Mouse (Mus musculus): ENCODE measurements around the gene Sorl1.
A peak's percentile ranks its signal among the peaks of the same experiment; 100 is the strongest.
"Not testable (repeated sequence)": the region's sequence is repeated elsewhere in the genome, so short reads cannot be mapped to it uniquely, and the experiment has no call there.

Sorl1 gene

GRCm38 (mm10) chr9:42094028-42094551 lies 30.0 kb downstream of the Sorl1 start:
- DNase-seq (ENCODE audit: low read depth, low spot score): no peak

- DNase-seq (ENCODE audit: low read depth, low spot score): no peak
These were observed 31.3 kb downstream of the Sorl1 start for GRCm38 (mm10) chr9:42092749-42093148.

GRCm38 (mm10) chr9:42091561-42091960 lies 32.5 kb downstream of the Sorl1 start:
- DNase-seq (ENCODE audit: low read depth, low spot score): no peak

- no peak for DNase-seq (ENCODE audit: low read depth, low spot score)
These were observed 36.2 kb downstream of the Sorl1 start for GRCm38 (mm10) chr9:42087921-42088320.

- no peak for DNase-seq (ENCODE audit: low read depth, low spot score)
These were observed 38.1 kb downstream of the Sorl1 start for GRCm38 (mm10) chr9:42085970-42086369.

- no peak for DNase-seq (ENCODE audit: low read depth, low spot score)
These were observed 40.4 kb downstream of the Sorl1 start for GRCm38 (mm10) chr9:42083661-42084067.

GRCm38 (mm10) chr9:42081681-42082530 lies 42.2 kb downstream of the Sorl1 start:
- no peak for DNase-seq (ENCODE audit: low read depth, low spot score)

- no peak for DNase-seq (ENCODE audit: low read depth, low spot score)
These were observed 43.4 kb downstream of the Sorl1 start for GRCm38 (mm10) chr9:42080671-42081070.

- DNase-seq (ENCODE audit: low read depth, low spot score): no peak
These were observed 46.8 kb downstream of the Sorl1 start for GRCm38 (mm10) chr9:42077112-42077845.

GRCm38 (mm10) chr9:42076256-42076849 lies 47.7 kb downstream of the Sorl1 start:
- DNase-seq (ENCODE audit: low read depth, low spot score): no peak

- DNase-seq (ENCODE audit: low read depth, low spot score): no peak
These were observed 48.9 kb downstream of the Sorl1 start for GRCm38 (mm10) chr9:42075241-42075640.

- no peak for DNase-seq (ENCODE audit: low read depth, low spot score)
These were observed 52.1 kb downstream of the Sorl1 start for GRCm38 (mm10) chr9:42072010-42072409.

GRCm38 (mm10) chr9:42070856-42071255 lies 53.2 kb downstream of the Sorl1 start:
- no peak for DNase-seq (ENCODE audit: low read depth, low spot score)

GRCm38 (mm10) chr9:42069471-42069870 lies 54.6 kb downstream of the Sorl1 start:
- DNase-seq (ENCODE audit: low read depth, low spot score): peak; percentile 11

GRCm38 (mm10) chr9:42067950-42068349 lies 56.1 kb downstream of the Sorl1 start:
- DNase-seq (ENCODE audit: low read depth, low spot score): no peak

- DNase-seq (ENCODE audit: low read depth, low spot score): no peak
These were observed 58.3 kb downstream of the Sorl1 start for GRCm38 (mm10) chr9:42065756-42066155.

- DNase-seq (ENCODE audit: low read depth, low spot score): no peak
These were observed 60.7 kb downstream of the Sorl1 start for GRCm38 (mm10) chr9:42063391-42063790.

- no peak for DNase-seq (ENCODE audit: low read depth, low spot score)
These were observed 61.8 kb downstream of the Sorl1 start for GRCm38 (mm10) chr9:42062269-42062668.

GRCm38 (mm10) chr9:42059006-42059405 lies 65.1 kb downstream of the Sorl1 start:
- DNase-seq (ENCODE audit: low read depth, low spot score): not testable (repeated sequence)

- no peak for DNase-seq (ENCODE audit: low read depth, low spot score)
These were observed 67.5 kb downstream of the Sorl1 start for GRCm38 (mm10) chr9:42056591-42056990.

- DNase-seq (ENCODE audit: low read depth, low spot score): no peak
These were observed 68.7 kb downstream of the Sorl1 start for GRCm38 (mm10) chr9:42055378-42055777.

All from ES-CJ7 (cell line).